Mouse (Mus musculus) natural killer cell, adult 2 months (primary cell): ENCODE results near the gene Helb.

Experiments
- DNase-seq, 2 experiments: peaks; one replicate each; pipeline ENCODE4 v3.0.0; 2022; ENCODE audit warnings: low spot score in 2 of 2

Helb gene

DNA sequence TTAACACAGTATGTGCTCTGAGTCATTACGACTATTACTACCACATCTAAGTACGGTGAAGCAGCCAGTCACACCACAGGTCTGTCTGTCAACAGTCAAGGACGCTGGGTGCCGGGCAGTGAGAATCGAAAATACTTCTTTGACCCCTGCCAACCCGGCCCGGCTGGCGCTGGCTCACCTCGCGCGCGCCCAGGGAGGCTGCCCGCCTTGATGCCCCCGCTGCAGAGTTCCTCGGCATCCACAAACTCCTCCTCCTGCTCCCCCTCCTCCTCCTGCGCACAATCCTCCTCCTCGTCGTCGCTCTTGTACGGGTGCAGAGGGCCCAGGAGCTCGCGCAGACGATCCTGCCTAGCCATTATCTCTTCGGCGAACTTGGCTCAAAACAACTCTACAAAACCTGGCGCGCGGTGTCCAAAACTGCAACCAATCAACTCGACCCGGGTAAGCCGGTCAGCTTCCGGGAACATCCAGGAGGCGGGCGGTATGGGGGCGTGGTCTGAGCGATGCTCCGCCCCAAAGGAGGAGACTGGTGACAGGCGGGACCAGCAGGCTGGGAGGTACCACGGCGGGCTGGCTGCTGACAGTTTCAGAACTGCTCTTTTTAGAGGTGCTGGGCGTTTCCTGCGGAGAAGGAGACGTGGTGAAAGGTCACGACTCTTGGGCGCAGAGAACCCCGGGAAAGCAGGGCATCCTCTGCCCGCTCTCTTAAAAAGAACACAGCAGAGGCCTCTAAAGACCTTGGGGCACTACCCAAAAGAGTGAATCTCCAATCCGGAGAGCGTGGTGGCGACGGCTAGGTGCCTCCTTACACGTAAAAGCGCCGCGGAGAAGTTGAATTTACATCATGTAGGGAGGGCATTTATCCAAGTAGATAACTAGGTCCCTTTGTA is at the start of gene Helb:
Gene Helb (minus strand): TSS at position 481 of the 890 bp plus-strand sequence.
- DNase-seq, result peak; percentile 99

DNA sequence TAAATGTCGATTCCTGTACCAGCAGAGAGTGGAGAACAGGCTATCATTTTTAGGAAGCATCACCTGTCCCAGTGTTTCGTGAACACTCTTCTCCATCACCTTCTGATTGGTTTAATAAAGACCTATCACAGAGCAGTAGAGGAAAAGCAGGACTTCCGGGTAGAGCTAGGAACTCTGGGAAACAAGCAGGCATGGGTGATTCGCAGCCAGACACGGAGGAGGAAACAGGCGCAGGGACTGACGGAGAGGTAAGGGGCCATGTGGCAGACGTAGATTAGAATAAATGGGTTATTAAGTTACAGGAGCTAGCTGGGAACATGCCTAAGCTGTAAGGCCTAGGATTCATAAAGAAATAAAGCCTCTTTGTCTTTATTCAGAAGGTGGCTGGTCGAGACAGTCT is 47.7 kb upstream of the Helb start:
- no peak for DNase-seq

GRCm38 (mm10) chr10:120153911-120154310 is 41.1 kb upstream of the Helb start:
- DNase-seq, result no peak

GRCm38 (mm10) chr10:120151672-120152071 is 38.9 kb upstream of the Helb start:
- no peak for DNase-seq

DNA sequence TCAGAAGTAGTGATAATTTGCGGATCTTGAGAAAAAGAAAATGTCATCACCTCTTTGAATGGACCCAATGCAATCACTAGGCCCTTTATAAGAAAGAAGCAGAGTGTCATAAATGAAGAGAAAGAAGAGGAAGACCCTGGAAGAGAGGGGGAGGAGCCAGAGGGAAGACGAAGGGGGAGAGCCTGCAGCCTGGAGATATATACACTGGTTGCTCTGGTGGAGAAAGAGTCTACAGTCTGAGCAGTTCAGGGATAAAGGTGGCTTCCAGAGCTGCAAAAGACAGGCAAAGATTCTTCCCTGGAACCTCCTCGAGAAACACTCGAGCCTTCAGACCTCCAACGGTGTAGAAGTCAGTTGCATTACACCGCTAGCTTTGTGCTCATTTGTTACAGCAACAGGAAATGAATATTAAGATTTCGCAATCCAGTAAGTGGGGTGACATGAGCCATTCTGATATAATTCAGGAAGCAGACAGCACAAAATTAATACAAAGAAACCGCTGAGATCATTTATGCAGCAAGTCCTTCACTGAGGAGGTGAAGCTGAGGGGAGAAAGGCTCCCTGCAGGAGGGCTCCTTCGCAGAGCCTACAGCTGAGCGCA is 28.2 kb upstream of the Helb start:
- no peak for DNase-seq

DNA sequence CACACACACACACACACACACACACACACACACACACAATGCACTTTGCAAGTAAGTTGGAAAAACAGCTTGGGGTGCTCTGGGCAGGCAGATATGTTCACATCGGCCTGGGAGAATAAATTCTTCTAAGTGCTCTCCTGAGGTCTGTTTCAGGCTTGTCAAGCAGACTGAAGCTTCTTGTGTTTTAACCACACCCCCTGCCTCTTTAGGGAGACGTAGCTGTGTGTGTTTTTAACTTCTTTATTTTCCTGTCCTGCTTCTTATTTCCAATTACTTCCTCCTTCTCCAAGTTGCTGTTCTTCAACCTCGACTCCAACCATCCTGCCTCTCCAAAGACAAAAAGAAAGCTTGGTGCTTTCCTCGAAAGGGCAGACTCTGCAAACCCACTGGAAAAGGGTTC is 27.4 kb upstream of the Helb start:
- DNase-seq, result no peak

GRCm38 (mm10) chr10:120136020-120136562 is 23.3 kb upstream of the Helb start:
- DNase-seq, result no peak

DNA sequence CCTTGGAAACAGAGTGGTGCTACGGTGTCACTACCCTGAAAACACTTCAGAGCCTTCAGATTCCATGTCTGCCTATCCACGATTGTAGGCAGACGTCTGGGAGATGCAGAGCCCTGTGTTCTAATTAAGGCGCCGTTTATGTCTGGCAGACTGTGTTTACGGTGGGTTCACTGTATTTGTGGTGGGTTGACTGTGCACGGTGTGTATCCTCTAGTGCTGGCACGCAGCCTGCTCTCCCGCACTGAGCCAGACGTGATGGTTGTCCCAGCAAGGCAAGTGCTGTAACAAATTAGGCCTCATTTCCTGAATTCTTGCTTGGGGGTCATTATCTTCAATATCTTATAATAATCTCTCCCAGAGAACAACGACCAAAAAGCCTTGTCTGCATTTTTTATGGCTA is 20.9 kb upstream of the Helb start:
- no peak for DNase-seq

GRCm38 (mm10) chr10:120130621-120131020 is 17.8 kb upstream of the Helb start:
- peak in 1 of 2 experiments; percentile 30 for DNase-seq

- no peak for DNase-seq
These were observed 16.0 kb upstream of the Helb start for GRCm38 (mm10) chr10:120128601-120129277.

DNA sequence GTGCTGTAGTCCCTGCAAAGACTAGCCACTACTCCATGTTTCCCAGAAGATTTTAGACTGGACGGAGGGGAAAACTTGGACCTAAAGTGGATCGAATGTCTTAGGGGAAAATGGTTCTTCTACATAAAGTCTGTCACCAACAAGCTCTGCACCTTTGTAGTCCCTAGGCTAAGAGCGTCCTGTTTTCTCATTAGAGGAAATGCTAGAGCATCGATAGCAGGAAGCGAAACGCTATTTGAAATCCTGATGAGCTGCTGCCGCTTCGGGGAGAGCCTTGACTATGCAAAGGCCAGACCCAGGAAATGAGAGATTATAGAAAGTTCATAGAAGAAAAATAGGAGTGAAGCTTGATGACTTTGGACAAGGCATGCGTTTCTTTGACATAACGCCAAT is 12.7 kb upstream of the Helb start:
- DNase-seq, result no peak

GRCm38 (mm10) chr10:120124801-120125464 is 12.1 kb upstream of the Helb start:
- peak; percentile 69 to 80 for DNase-seq

DNA sequence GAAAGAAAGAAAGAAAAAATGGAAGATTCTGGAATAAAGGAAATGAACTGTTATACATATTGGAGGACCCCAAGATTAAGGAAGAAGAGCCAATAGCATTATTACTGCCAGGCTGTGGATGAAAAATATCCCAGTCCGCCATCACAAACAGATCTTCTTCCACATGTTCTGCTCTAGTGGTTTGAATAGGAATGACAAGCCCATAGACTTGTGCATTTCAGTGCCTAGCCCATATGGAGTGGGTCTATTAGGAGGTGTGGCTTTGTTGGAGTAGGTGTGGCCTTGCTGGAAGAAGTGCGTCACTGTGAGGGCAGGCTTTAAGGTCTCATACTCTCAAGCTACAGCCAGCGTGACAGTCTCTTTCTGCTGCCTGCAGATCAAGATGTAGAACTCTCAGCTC is 10.9 kb upstream of the Helb start:
- DNase-seq, result no peak

GRCm38 (mm10) chr10:120115249-120115648 is 2.5 kb upstream of the Helb start:
- DNase-seq, result no peak

- DNase-seq, result no peak
These were observed 1.7 kb upstream of the Helb start for GRCm38 (mm10) chr10:120114493-120114892.

DNA sequence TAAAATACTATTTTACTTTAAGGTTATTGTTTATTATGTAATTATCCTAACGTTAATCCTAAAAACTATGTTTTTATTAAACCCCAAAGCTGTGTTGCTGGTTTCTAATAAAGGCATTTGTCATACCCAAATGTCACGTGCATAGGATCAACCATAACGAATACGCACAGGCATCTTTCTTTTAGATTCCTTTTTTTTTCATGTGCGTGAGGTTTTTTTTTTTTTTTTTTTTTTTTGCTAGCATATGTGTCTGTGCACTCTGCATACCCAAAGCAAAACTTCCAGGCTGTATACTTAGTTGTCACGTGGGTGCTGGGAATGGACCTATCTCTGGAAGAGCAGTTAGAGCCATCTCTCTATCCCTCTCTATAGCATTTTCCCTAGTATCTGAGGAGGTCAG is 1.2 kb upstream of the Helb start:
- DNase-seq, result no peak

DNA sequence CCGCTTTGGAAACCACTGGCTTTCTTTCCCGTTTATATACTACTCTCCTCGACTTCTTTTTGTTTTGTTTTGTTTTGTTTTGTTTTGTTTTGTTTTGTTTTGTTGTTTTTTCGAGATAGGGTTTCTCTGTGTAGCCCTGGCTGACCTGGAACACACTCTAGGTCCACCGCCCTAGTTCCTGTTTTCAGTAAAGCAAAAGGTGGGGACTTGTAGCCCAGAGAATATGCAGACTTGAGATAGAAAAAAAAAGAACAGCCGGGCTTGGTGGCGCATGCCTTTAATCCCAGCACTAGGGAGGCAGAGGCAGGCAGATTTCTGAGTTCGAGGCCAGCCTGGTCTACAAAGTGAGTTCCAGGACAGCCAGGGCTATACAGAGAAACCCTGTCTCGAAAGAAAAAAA is 695 bp upstream of the Helb start:
- DNase-seq, result peak in 1 of 2 experiments; percentile 17

DNA sequence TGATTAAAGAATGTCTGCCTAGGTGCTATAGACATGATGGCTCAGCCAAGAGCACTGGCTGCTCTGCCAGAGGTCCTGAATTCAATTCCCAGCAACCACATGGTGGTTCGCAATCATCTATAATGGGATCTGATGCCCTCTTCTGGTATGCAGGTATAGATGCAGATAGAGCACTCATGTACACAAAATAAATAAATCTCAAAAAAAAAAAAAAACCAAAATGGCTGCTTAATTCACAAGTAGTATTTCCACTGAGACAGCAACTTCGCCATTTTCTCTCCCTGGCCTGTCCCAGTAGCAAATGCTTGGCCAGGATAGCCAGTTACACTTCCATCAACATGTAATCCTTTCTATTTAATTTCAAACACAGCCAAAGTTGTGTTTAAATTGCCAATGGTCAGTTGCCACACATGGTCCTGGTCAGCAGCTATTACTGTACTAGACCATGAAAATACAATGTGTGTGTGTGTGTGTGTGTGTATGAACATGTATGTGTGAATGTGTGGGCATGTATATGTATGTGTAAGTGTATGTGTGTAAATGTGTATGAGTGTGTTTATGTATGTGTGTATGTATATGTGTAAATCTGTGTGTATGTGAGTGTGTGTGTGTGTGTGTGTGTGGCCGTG is 982 bp downstream of the Helb start:
- no peak for DNase-seq

DNA sequence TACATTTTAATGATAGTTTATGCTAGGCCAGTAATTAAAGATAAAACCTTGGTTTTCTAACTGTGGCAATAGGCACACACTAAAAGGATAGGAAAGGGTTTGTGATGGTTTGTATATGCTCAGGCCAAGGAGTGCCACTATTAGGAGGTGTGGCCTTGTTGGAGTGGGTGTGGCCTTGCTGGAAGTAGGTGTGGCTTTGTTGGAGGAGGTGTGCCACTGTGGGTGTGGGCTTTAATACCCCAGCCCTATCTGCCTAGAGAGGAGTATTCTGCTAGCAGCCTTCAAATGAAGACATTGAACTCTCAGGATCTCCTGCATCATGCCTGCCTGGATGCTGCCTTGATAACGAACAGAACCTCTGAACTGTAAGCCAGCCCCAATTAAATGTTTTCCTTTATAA is 12.0 kb downstream of the Helb start:
- DNase-seq, result no peak

- no peak for DNase-seq
These were observed 15.2 kb downstream of the Helb start for GRCm38 (mm10) chr10:120097564-120097963.

GRCm38 (mm10) chr10:120095716-120096115 is 17.1 kb downstream of the Helb start:
- DNase-seq, result no peak
